Mouse (Mus musculus): Measurements from ENCODE around the gene Rnase4.

The Rnase4 gene

GRCm38 (mm10) chr14:51090921-51091900 lies at the start of gene Rnase4, which contains the start of gene Ang:
Gene Rnase4 (plus strand): TSS chr14:51091077.
Gene Ang (plus strand): TSS chr14:51091150.
- DNase-seq (ENCODE audit: low spot score): peak; percentile 44

GRCm38 (mm10) chr14:51041769-51042168 lies 49.1 kb upstream of the Rnase4 start, which contains the start of gene Rnase9:
Gene Rnase9 (minus strand): TSS chr14:51041869.
- DNase-seq (ENCODE audit: low spot score): no peak

- no peak for DNase-seq (ENCODE audit: low spot score)
These were observed 43.0 kb upstream of the Rnase4 start for GRCm38 (mm10) chr14:51047846-51048245.

- DNase-seq (ENCODE audit: low spot score): no peak
These were observed 40.8 kb upstream of the Rnase4 start, which contains the start of gene Rnase11 for GRCm38 (mm10) chr14:51050063-51050462. Gene Rnase11 (minus strand): TSS chr14:51050163.

- DNase-seq (ENCODE audit: low spot score): no peak
These were observed 38.9 kb upstream of the Rnase4 start for GRCm38 (mm10) chr14:51051941-51052340.

- no peak for DNase-seq (ENCODE audit: low spot score)
These were observed 37.7 kb upstream of the Rnase4 start for GRCm38 (mm10) chr14:51053176-51053575.

GRCm38 (mm10) chr14:51054243-51055237 lies 36.3 kb upstream of the Rnase4 start:
- DNase-seq (ENCODE audit: low spot score): no peak

GRCm38 (mm10) chr14:51057401-51057831 lies 33.5 kb upstream of the Rnase4 start, which contains the start of gene Rnase12:
Gene Rnase12 (minus strand): TSS chr14:51057661.
- no peak for DNase-seq (ENCODE audit: low spot score)

GRCm38 (mm10) chr14:51060761-51061160 lies 30.1 kb upstream of the Rnase4 start:
- no peak for DNase-seq (ENCODE audit: low spot score)

- no peak for DNase-seq (ENCODE audit: low spot score)
These were observed 21.9 kb upstream of the Rnase4 start for GRCm38 (mm10) chr14:51068956-51069355.

- DNase-seq (ENCODE audit: low spot score): peak; percentile 43
These were observed 21.3 kb upstream of the Rnase4 start for GRCm38 (mm10) chr14:51069617-51070016.

- no peak for DNase-seq (ENCODE audit: low spot score)
These were observed 16.5 kb upstream of the Rnase4 start, which contains the start of gene Olfr750 for GRCm38 (mm10) chr14:51074335-51074734. Gene Olfr750 (minus strand): TSS chr14:51074435.

GRCm38 (mm10) chr14:51079180-51079579 lies 11.7 kb upstream of the Rnase4 start:
- no peak for DNase-seq (ENCODE audit: low spot score)

- DNase-seq (ENCODE audit: low spot score): no peak
These were observed 9.8 kb upstream of the Rnase4 start for GRCm38 (mm10) chr14:51081035-51081434.

- peak; percentile 58 for DNase-seq (ENCODE audit: low spot score)
These were observed 8.0 kb upstream of the Rnase4 start for GRCm38 (mm10) chr14:51082599-51083581.

GRCm38 (mm10) chr14:51083805-51084204 lies 7.1 kb upstream of the Rnase4 start:
- no peak for DNase-seq (ENCODE audit: low spot score)

- no peak for DNase-seq (ENCODE audit: low spot score)
These were observed 5.8 kb upstream of the Rnase4 start for GRCm38 (mm10) chr14:51085086-51085485.

- DNase-seq (ENCODE audit: low spot score): no peak
These were observed 5.0 kb upstream of the Rnase4 start for GRCm38 (mm10) chr14:51085911-51086310.

- no peak for DNase-seq (ENCODE audit: low spot score)
These were observed 3.1 kb upstream of the Rnase4 start for GRCm38 (mm10) chr14:51087762-51088161.

GRCm38 (mm10) chr14:51088166-51088969 lies 2.5 kb upstream of the Rnase4 start:
- DNase-seq (ENCODE audit: low spot score): peak; percentile 88

All from layer of hippocampus, adult 11-12 months (tissue).